8 mouse cellular contexts compared by ENCODE assay signal in genomic region chr11:75572854-75573650, GRCm38 (mm10). TPM values are rescaled to one million over a fixed set of nuclear protein-coding genes. Genes with fewer than 3 reads are reported as not detected.
A peak's percentile ranks its signal among the peaks of the same experiment; 100 is the strongest.
DNase-seq lines count a peak whose midpoint lies in the region; ATAC-seq and TF ChIP-seq lines count a peak whose summit lies in the region.

No protein-coding gene starts in this region.

- peak; percentile 86 for ATAC-seq in forebrain, embryonic 11.5 days (replicated peaks; ENCODE audit: low FRiP score)
- ATAC-seq in heart, postnatal 0 days (ENCODE audit: insufficient read depth, low read depth): peak; percentile 90
- peak; percentile 77 for ATAC-seq in liver, embryonic 16.5 days (ENCODE audit: low read depth)
- ATAC-seq in neural tube, embryonic 13.5 days (ENCODE audit: low read depth): peak; percentile 91

- TF ChIP-seq EP300 in heart, postnatal 0 days (IDR thresholded peaks at IDR 0.05; ENCODE audit: low read depth): no peak

- H3K36me3 ChIP-seq in forebrain, embryonic 11.5 days (ENCODE audit: control insufficient read depth, insufficient read depth, low read length): no peaks in the 10 kb centered on the region
- H3K36me3 ChIP-seq in heart, postnatal 0 days (replicated peaks; ENCODE audit: control insufficient read depth, insufficient read depth, low read length): no peaks in the 10 kb centered on the region
- H3K36me3 ChIP-seq in liver, embryonic 16.5 days (ENCODE audit: control insufficient read depth, insufficient read depth): no peaks in the 10 kb centered on the region; the same call in 1 of the 2 replicates
- peaks cover 34% of the 10 kb centered on the region for H3K36me3 ChIP-seq in neural tube, embryonic 13.5 days
- no peaks in the 10 kb centered on the region for H3K36me3 ChIP-seq in testis, adult 2 months (ENCODE audit: control insufficient read depth, insufficient read depth, low read length)

- no peaks in the 10 kb centered on the region for H3K9me3 ChIP-seq in forebrain, embryonic 11.5 days (ENCODE audit: control insufficient read depth, low read length)
- no peaks in the 10 kb centered on the region for H3K9me3 ChIP-seq in heart, postnatal 0 days (replicated peaks; ENCODE audit: control insufficient read depth, low read length)
- H3K9me3 ChIP-seq in liver, embryonic 16.5 days (replicated peaks; ENCODE audit: control insufficient read depth, low read length): no peaks in the 10 kb centered on the region
- H3K9me3 ChIP-seq in neural tube, embryonic 13.5 days: no peaks in the 10 kb centered on the region

- TF ChIP-seq CTCF in heart, postnatal 0 days (IDR thresholded peaks at IDR 0.05; ENCODE audit: low read depth): peak; percentile 94
- TF ChIP-seq CTCF in testis, adult 2 months (IDR thresholded peaks at IDR 0.05; ENCODE audit: control insufficient read depth, insufficient read depth, insufficient replicate concordance, low read depth, low read length): peak; percentile 80

- peaks cover 9% of the 10 kb centered on the region for H3K4me1 ChIP-seq in forebrain, embryonic 11.5 days (replicated peaks; ENCODE audit: control insufficient read depth, insufficient read depth, low read length)
- peaks cover 6% of the 10 kb centered on the region; the same call in 1 of the 2 replicates for H3K4me1 ChIP-seq in heart, postnatal 0 days (ENCODE audit: control insufficient read depth, insufficient read depth)
- H3K4me1 ChIP-seq in liver, embryonic 16.5 days (ENCODE audit: control insufficient read depth, low read depth, low read length): peaks cover 9% of the 10 kb centered on the region
- H3K4me1 ChIP-seq in neural tube, embryonic 13.5 days (replicated peaks): peaks cover 29% of the 10 kb centered on the region
- peaks cover 5% of the 10 kb centered on the region for H3K4me1 ChIP-seq in testis, adult 2 months (ENCODE audit: control insufficient read depth, insufficient read depth, low read length)

- H3K4me3 ChIP-seq in forebrain, embryonic 11.5 days (ENCODE audit: low read depth, low read length): no peak overlapping the region
- H3K4me3 ChIP-seq in heart, postnatal 0 days (ENCODE audit: low read depth, low read length): no peak overlapping the region
- no peak overlapping the region for H3K4me3 ChIP-seq in liver, embryonic 16.5 days (ENCODE audit: low read depth, low read length)
- no peak overlapping the region for H3K4me3 ChIP-seq in neural tube, embryonic 13.5 days
- no peak overlapping the region for H3K4me3 ChIP-seq in testis, adult 2 months (ENCODE audit: control insufficient read depth, low read depth, low read length)

- no peak overlapping the region for H3K27ac ChIP-seq in forebrain, embryonic 11.5 days (ENCODE audit: low read depth, low read length)
- H3K27ac ChIP-seq in heart, postnatal 0 days (ENCODE audit: low read depth): peak overlapping the region; percentile 32; the same call in 1 of the 2 replicates
- peak overlapping the region; percentile 38; the same call in 1 of the 2 replicates for H3K27ac ChIP-seq in liver, embryonic 16.5 days (ENCODE audit: low read length)
- peak overlapping the region; percentile 79 for H3K27ac ChIP-seq in neural tube, embryonic 13.5 days (replicated peaks)
- H3K27ac ChIP-seq in testis, adult 2 months (ENCODE audit: control insufficient read depth, insufficient read depth, low read depth, low read length): peak overlapping the region; percentile 48; the same call in 1 of the 2 replicates

- H3K27me3 ChIP-seq in forebrain, embryonic 11.5 days (ENCODE audit: control insufficient read depth, insufficient read depth, low read length): no peaks in the 10 kb centered on the region
- peaks cover 13% of the 10 kb centered on the region; the same call in 1 of the 2 replicates for H3K27me3 ChIP-seq in heart, postnatal 0 days (ENCODE audit: control insufficient read depth, insufficient read depth, low read length)
- no peaks in the 10 kb centered on the region for H3K27me3 ChIP-seq in liver, embryonic 16.5 days (ENCODE audit: control insufficient read depth, insufficient read depth, low read depth, low read length)
- no peaks in the 10 kb centered on the region for H3K27me3 ChIP-seq in neural tube, embryonic 13.5 days
- no peaks in the 10 kb centered on the region for H3K27me3 ChIP-seq in testis, adult 2 months (ENCODE audit: control insufficient read depth, insufficient read depth, low read length)

- H3K4me2 ChIP-seq in forebrain, embryonic 11.5 days (ENCODE audit: low read depth, low read length, severe bottlenecking): 0 out of 2 replicates have a peak overlapping the region, but pooled peaks have one; percentile 8
- H3K4me2 ChIP-seq in heart, postnatal 0 days (ENCODE audit: low read depth, low read length): peak overlapping the region; percentile 3; the same call in 1 of the 2 replicates
- no peak overlapping the region; the same call in 1 of the 2 replicates for H3K4me2 ChIP-seq in liver, embryonic 16.5 days (ENCODE audit: low read depth, low read length)
- H3K4me2 ChIP-seq in neural tube, embryonic 13.5 days: peak overlapping the region; percentile 6; the same call in 1 of the 2 replicates

- 9% methylated on average over 12 of the region's 12 CpGs for WGBS in forebrain, embryonic 11.5 days
- 8% methylated on average over 12 of the region's 12 CpGs for WGBS in heart, postnatal 0 days
- WGBS in liver, embryonic 16.5 days (ENCODE audit: insufficient replicate concordance): 7% methylated on average over 12 of the region's 12 CpGs
- WGBS in neural tube, embryonic 13.5 days: 9% methylated on average over 12 of the region's 12 CpGs

- TF ChIP-seq POLR2A in testis, adult 2 months (IDR thresholded peaks at IDR 0.05; ENCODE audit: control insufficient read depth, low read depth, low read length): no peak

- peak; percentile 90 to 94 for DNase-seq in CD8-positive naive resting alpha-beta T cell, adult 2 months (ENCODE audit: low read depth in 2 of 2, low spot score in 2 of 2)
- peak; percentile 93 for DNase-seq in c-Kit-positive CD71-negative TER-119-negative erythroid progenitor cells, embryonic 14.5 days (ENCODE audit: low read depth)
- peak; percentile 96 for DNase-seq in forebrain, embryonic 11.5 days (ENCODE audit: low spot score)
- peak; percentile 93 for DNase-seq in heart, postnatal 0 days (ENCODE audit: low spot score)
- DNase-seq in kidney, postnatal 4 days: peak; percentile 96

- H3K9ac ChIP-seq in forebrain, embryonic 11.5 days (ENCODE audit: low read length): peak overlapping the region; percentile 42; the same call in 1 of the 2 replicates
- H3K9ac ChIP-seq in heart, postnatal 0 days (replicated peaks; ENCODE audit: low read depth, low read length): no peak overlapping the region
- no peak overlapping the region; the same call in 1 of the 2 replicates for H3K9ac ChIP-seq in liver, embryonic 16.5 days (ENCODE audit: low read depth, low read length)
- H3K9ac ChIP-seq in neural tube, embryonic 13.5 days: peak overlapping the region; percentile 49

RNA-seq across cellular contexts. Expression of gene Pitpna, which starts 14.8 kb away (rescaled TPM):
- 79.5 and 88.5 TPM in 2 replicates for polyA plus RNA-seq in forebrain, embryonic 11.5 days (2014; fragmentation: Nextera tagmentation; extraction: Ambion mirVana)
- 58.4 and 59.6 TPM in 2 replicates for total RNA-seq in heart, postnatal 0 days (2014; rRNA removed; ENCODE audit: low replicate concordance)
- 74.0 and 76.8 TPM in 2 replicates for polyA plus RNA-seq in heart, postnatal 0 days (2015; fragmentation: Nextera tagmentation; extraction: Ambion mirVana)
- 23.8 and 25.4 TPM in 2 replicates for polyA plus RNA-seq in liver, embryonic 16.5 days (2015; fragmentation: Nextera tagmentation; extraction: Ambion mirVana)
- 122 and 128 TPM in 2 replicates for polyA plus RNA-seq in neural tube, embryonic 13.5 days (2015; fragmentation: Nextera tagmentation; extraction: Ambion mirVana)
- 39.4 and 41.3 TPM in 2 replicates for polyA plus RNA-seq in testis, adult 2 months (2012; rRNA removed)

RNA-seq across cellular contexts. Expression of gene Slc43a2, which starts 41.6 kb away (rescaled TPM):
- polyA plus RNA-seq in forebrain, embryonic 11.5 days (2014; fragmentation: Nextera tagmentation; extraction: Ambion mirVana): 5.5 and 7.5 TPM in 2 replicates
- total RNA-seq in heart, postnatal 0 days (2014; rRNA removed; ENCODE audit: low replicate concordance): 3.6 and 6.0 TPM in 2 replicates
- 4.5 and 4.8 TPM in 2 replicates for polyA plus RNA-seq in heart, postnatal 0 days (2015; fragmentation: Nextera tagmentation; extraction: Ambion mirVana)
- 4.4 and 4.5 TPM in 2 replicates for polyA plus RNA-seq in liver, embryonic 16.5 days (2015; fragmentation: Nextera tagmentation; extraction: Ambion mirVana)
- 17.5 and 20.4 TPM in 2 replicates for polyA plus RNA-seq in neural tube, embryonic 13.5 days (2015; fragmentation: Nextera tagmentation; extraction: Ambion mirVana)
- 23.0 and 27.1 TPM in 2 replicates for polyA plus RNA-seq in testis, adult 2 months (2012; rRNA removed)

RNA-seq across cellular contexts. Expression of gene Inpp5k, which starts 57.7 kb away (rescaled TPM):
- 20.8 and 24.6 TPM in 2 replicates for polyA plus RNA-seq in forebrain, embryonic 11.5 days (2014; fragmentation: Nextera tagmentation; extraction: Ambion mirVana)
- total RNA-seq in heart, postnatal 0 days (2014; rRNA removed; ENCODE audit: low replicate concordance): 55.9 and 64.6 TPM in 2 replicates
- 28.7 and 29.2 TPM in 2 replicates for polyA plus RNA-seq in heart, postnatal 0 days (2015; fragmentation: Nextera tagmentation; extraction: Ambion mirVana)
- polyA plus RNA-seq in liver, embryonic 16.5 days (2015; fragmentation: Nextera tagmentation; extraction: Ambion mirVana): 15.8 and 17.9 TPM in 2 replicates
- polyA plus RNA-seq in neural tube, embryonic 13.5 days (2015; fragmentation: Nextera tagmentation; extraction: Ambion mirVana): 39.9 and 42.8 TPM in 2 replicates
- polyA plus RNA-seq in testis, adult 2 months (2012; rRNA removed): 121 and 128 TPM in 2 replicates

RNA-seq across cellular contexts. Expression of gene Scarf1, which starts 59.7 kb away (rescaled TPM):
- 4.2 TPM in 2 replicates for polyA plus RNA-seq in forebrain, embryonic 11.5 days (2014; fragmentation: Nextera tagmentation; extraction: Ambion mirVana)
- total RNA-seq in heart, postnatal 0 days (2014; rRNA removed; ENCODE audit: low replicate concordance): 20.2 and 21.6 TPM in 2 replicates
- 9.6 and 10.0 TPM in 2 replicates for polyA plus RNA-seq in heart, postnatal 0 days (2015; fragmentation: Nextera tagmentation; extraction: Ambion mirVana)
- 2.5 and 3.4 TPM in 2 replicates for polyA plus RNA-seq in liver, embryonic 16.5 days (2015; fragmentation: Nextera tagmentation; extraction: Ambion mirVana)
- polyA plus RNA-seq in neural tube, embryonic 13.5 days (2015; fragmentation: Nextera tagmentation; extraction: Ambion mirVana): 4.7 TPM in 2 replicates
- 0.64 and 0.77 TPM in 2 replicates for polyA plus RNA-seq in testis, adult 2 months (2012; rRNA removed)

Comparison
In these comparisons a context has a peak if more than half of its experiments do, and no peak if none do; other contexts are left out.
1. H3K9ac ChIP-seq: peak in forebrain, embryonic 11.5 days (single experiment) and neural tube, embryonic 13.5 days (single experiment); none in heart, postnatal 0 days (single experiment) and liver, embryonic 16.5 days (single experiment).
2. Peak in every context shown above with its lines, with median percentiles within 50 percentile points of each other: DNase-seq and ATAC-seq.